In genomic region chr5:111709195-111709901, GRCm38 (mm10) we compare ENCODE assay signal across 20 mouse cellular contexts. TPM values are rescaled to one million over a fixed set of nuclear protein-coding genes. Genes with fewer than 3 reads are reported as not detected.
A peak's percentile ranks its signal among the peaks of the same experiment; 100 is the strongest.
DNase-seq lines count a peak whose midpoint lies in the region; ATAC-seq and TF ChIP-seq lines count a peak whose summit lies in the region.
"Had no signal": no experiment of that assay in that cellular context is flagged by ENCODE, and none has a peak within 500 bp of the region (broad histone marks: within the 10 kb centered on the region; RNA-seq: fewer than 3 reads in every experiment).

No protein-coding gene starts in this region.

- WGBS in forebrain, embryonic 13.5 days = 13% methylated on average over 6 of the region's 8 CpGs
- WGBS in forebrain, embryonic 11.5 days = 19% methylated on average over 8 of the region's 8 CpGs
- 14% methylated on average over 8 of the region's 8 CpGs for WGBS in forebrain, postnatal 0 days
- 11% methylated on average over 8 of the region's 8 CpGs for WGBS in midbrain, embryonic 12.5 days

- peaks cover 18% of the 10 kb centered on the region for H3K4me1 ChIP-seq in forebrain, embryonic 13.5 days
- peaks cover 3% of the 10 kb centered on the region; the same call in 1 of the 2 replicates for H3K4me1 ChIP-seq in forebrain, embryonic 11.5 days (replicated peaks; ENCODE audit: control insufficient read depth, insufficient read depth, low read length)
- no peaks in the 10 kb centered on the region for H3K4me1 ChIP-seq in forebrain, postnatal 0 days (ENCODE audit: insufficient read depth)
- H3K4me1 ChIP-seq in midbrain, embryonic 12.5 days = peaks cover 13% of the 10 kb centered on the region
- H3K4me1 ChIP-seq: heart, embryonic 12.5 days had no signal

- no peaks in the 10 kb centered on the region for H3K36me3 ChIP-seq in forebrain, embryonic 13.5 days (ENCODE audit: poor library complexity, severe bottlenecking)
- no peaks in the 10 kb centered on the region for H3K36me3 ChIP-seq in forebrain, embryonic 11.5 days (ENCODE audit: control insufficient read depth, insufficient read depth, low read length)
- H3K36me3 ChIP-seq in forebrain, postnatal 0 days (ENCODE audit: insufficient read depth) = no peaks in the 10 kb centered on the region
- 0 out of 2 replicates have a peak, but pooled peaks cover 3% of the 10 kb centered on the region for H3K36me3 ChIP-seq in midbrain, embryonic 12.5 days
- H3K36me3 ChIP-seq: heart, embryonic 12.5 days had no signal

- no peak overlapping the region for H3K4me2 ChIP-seq in forebrain, embryonic 13.5 days
- no peak overlapping the region for H3K4me2 ChIP-seq in forebrain, embryonic 11.5 days (ENCODE audit: low read depth, low read length, severe bottlenecking)
- H3K4me2 ChIP-seq in forebrain, postnatal 0 days (ENCODE audit: low read depth) = no peak overlapping the region
- H3K4me2 ChIP-seq in midbrain, embryonic 12.5 days (replicated peaks) = no peak overlapping the region
- H3K4me2 ChIP-seq: heart, embryonic 12.5 days had no signal

- H3K4me3 ChIP-seq in forebrain, embryonic 13.5 days = no peak overlapping the region
- H3K4me3 ChIP-seq in forebrain, embryonic 11.5 days (ENCODE audit: low read depth, low read length) = no peak overlapping the region
- H3K4me3 ChIP-seq in forebrain, postnatal 0 days (ENCODE audit: low read depth, low read length) = no peak overlapping the region
- no peak overlapping the region for H3K4me3 ChIP-seq in midbrain, embryonic 12.5 days
- H3K4me3 ChIP-seq: heart, embryonic 12.5 days; megakaryocyte, embryonic 14.5 days had no signal

- no peak for TF ChIP-seq CTCF in forebrain, postnatal 0 days (IDR thresholded peaks at IDR 0.05; ENCODE audit: low read depth)

- no peak for DNase-seq in forebrain, embryonic 11.5 days (ENCODE audit: low spot score)
- peak; percentile 21 for DNase-seq in forebrain, postnatal 0 days
- DNase-seq in retina, embryonic 14.5 days (ENCODE audit: low spot score) = peak; percentile 17
- DNase-seq in kidney, postnatal 14 days = no peak
- no peak for DNase-seq in adrenal gland, postnatal 25 days
- DNase-seq in kidney, postnatal 25 days = no peak
- DNase-seq: cerebellum, postnatal 36 days; gastrocnemius, postnatal 25 days; kidney, adult 2 months had no signal

- H3K27me3 ChIP-seq in forebrain, embryonic 13.5 days = peaks cover 3% of the 10 kb centered on the region; the same call in 1 of the 2 replicates
- no peaks in the 10 kb centered on the region; the same call in 1 of the 2 replicates for H3K27me3 ChIP-seq in forebrain, embryonic 11.5 days (ENCODE audit: control insufficient read depth, insufficient read depth, low read length)
- no peaks in the 10 kb centered on the region for H3K27me3 ChIP-seq in forebrain, postnatal 0 days (ENCODE audit: insufficient read depth, low read length)
- peaks cover 23% of the 10 kb centered on the region for H3K27me3 ChIP-seq in midbrain, embryonic 12.5 days

- ATAC-seq in forebrain, embryonic 13.5 days = peak; percentile 51; the same call in 1 of the 2 replicates
- ATAC-seq in forebrain, embryonic 11.5 days (replicated peaks; ENCODE audit: low FRiP score) = no peak
- peak; percentile 78 for ATAC-seq in forebrain, postnatal 0 days
- no peak for ATAC-seq in midbrain, embryonic 12.5 days (ENCODE audit: low FRiP score, low read depth)
- ATAC-seq: lung, postnatal 0 days had no signal

- H3K9ac ChIP-seq in forebrain, embryonic 13.5 days = 0 out of 2 replicates have a peak overlapping the region, but pooled peaks have one; percentile 12
- H3K9ac ChIP-seq in forebrain, embryonic 11.5 days (ENCODE audit: low read length) = no peak overlapping the region
- H3K9ac ChIP-seq in forebrain, postnatal 0 days = no peak overlapping the region
- H3K9ac ChIP-seq in midbrain, embryonic 12.5 days (replicated peaks) = no peak overlapping the region; the same call in 1 of the 2 replicates
- H3K9ac ChIP-seq: heart, embryonic 12.5 days; liver, embryonic 14.5 days had no signal

- peaks cover 16% of the 10 kb centered on the region; the same call in 1 of the 2 replicates for H3K9me3 ChIP-seq in forebrain, embryonic 13.5 days (replicated peaks)
- H3K9me3 ChIP-seq in forebrain, embryonic 11.5 days (ENCODE audit: control insufficient read depth, low read length) = peaks cover 9% of the 10 kb centered on the region
- H3K9me3 ChIP-seq in forebrain, postnatal 0 days (ENCODE audit: low read length) = 0 out of 2 replicates have a peak, but pooled peaks cover 6% of the 10 kb centered on the region
- H3K9me3 ChIP-seq in midbrain, embryonic 12.5 days = peaks cover 13% of the 10 kb centered on the region
- H3K9me3 ChIP-seq: megakaryocyte, embryonic 14.5 days had no signal

- H3K27ac ChIP-seq in forebrain, embryonic 13.5 days = peak overlapping the region; percentile 57
- no peak overlapping the region for H3K27ac ChIP-seq in forebrain, embryonic 11.5 days (ENCODE audit: low read depth, low read length)
- H3K27ac ChIP-seq in forebrain, postnatal 0 days (ENCODE audit: low read depth, low read length) = 0 out of 2 replicates have a peak overlapping the region, but pooled peaks have one; percentile 40
- peak overlapping the region; percentile 70 for H3K27ac ChIP-seq in midbrain, embryonic 12.5 days (replicated peaks)
- H3K27ac ChIP-seq: liver, embryonic 14.5 days had no signal

RNA-seq across cellular contexts. Expression of gene Gm26897, which starts 24.4 kb away (rescaled TPM):
- polyA plus RNA-seq in forebrain, embryonic 13.5 days (2015; fragmentation: Nextera tagmentation; extraction: Ambion mirVana) = not detected in 2 replicates
- not detected in 2 replicates for polyA plus RNA-seq in forebrain, embryonic 11.5 days (2014; fragmentation: Nextera tagmentation; extraction: Ambion mirVana)
- not detected in 2 replicates for total RNA-seq in forebrain, postnatal 0 days (2014; rRNA removed)
- not detected in 2 replicates for polyA plus RNA-seq in forebrain, postnatal 0 days (2015; fragmentation: Nextera tagmentation; extraction: Ambion mirVana)
- polyA plus RNA-seq in midbrain, embryonic 12.5 days (2016; fragmentation: Nextera tagmentation; extraction: Ambion mirVana) = not detected in 2 replicates
- total RNA-seq in adrenal gland, postnatal 25 days (2021) = not detected in 2 replicates
- total RNA-seq: gastrocnemius, postnatal 25 days; hematopoietic stem cell, adult 5-6 weeks; layer of hippocampus, adult 18-20 months had no signal
- polyA plus RNA-seq: frontal cortex, adult 2 months; heart, embryonic 12.5 days; kidney, adult 2 months; limb, embryonic 11.5 days; liver, embryonic 14.5 days; lung, postnatal 0 days; stomach, embryonic 16.5 days had no signal

Comparison
In these comparisons a context has a peak if more than half of its experiments do, and no peak if none do; other contexts are left out.
1. ATAC-seq: peak in forebrain, embryonic 13.5 days (single experiment) and forebrain, postnatal 0 days (single experiment); none in forebrain, embryonic 11.5 days (single experiment) and midbrain, embryonic 12.5 days (single experiment).
2. DNase-seq: peak in forebrain, postnatal 0 days (single experiment) and retina, embryonic 14.5 days (single experiment); none in forebrain, embryonic 11.5 days (single experiment), kidney, postnatal 14 days (single experiment), adrenal gland, postnatal 25 days (single experiment) and kidney, postnatal 25 days (0 of 2).